Mouse (Mus musculus): ENCODE measurements at regions not wholly inside any gene's neighbourhood (a gene's known extent, or its start where the extent isn't known, plus 50 kb on each side); places are given as distances from the start of the nearest gene placed in this dataset.
A peak's percentile ranks its signal among the peaks of the same experiment; 100 is the strongest.
"Not testable (repeated sequence)": the region's sequence is repeated elsewhere in the genome, so short reads cannot be mapped to it uniquely, and the experiment has no call there.

DNA sequence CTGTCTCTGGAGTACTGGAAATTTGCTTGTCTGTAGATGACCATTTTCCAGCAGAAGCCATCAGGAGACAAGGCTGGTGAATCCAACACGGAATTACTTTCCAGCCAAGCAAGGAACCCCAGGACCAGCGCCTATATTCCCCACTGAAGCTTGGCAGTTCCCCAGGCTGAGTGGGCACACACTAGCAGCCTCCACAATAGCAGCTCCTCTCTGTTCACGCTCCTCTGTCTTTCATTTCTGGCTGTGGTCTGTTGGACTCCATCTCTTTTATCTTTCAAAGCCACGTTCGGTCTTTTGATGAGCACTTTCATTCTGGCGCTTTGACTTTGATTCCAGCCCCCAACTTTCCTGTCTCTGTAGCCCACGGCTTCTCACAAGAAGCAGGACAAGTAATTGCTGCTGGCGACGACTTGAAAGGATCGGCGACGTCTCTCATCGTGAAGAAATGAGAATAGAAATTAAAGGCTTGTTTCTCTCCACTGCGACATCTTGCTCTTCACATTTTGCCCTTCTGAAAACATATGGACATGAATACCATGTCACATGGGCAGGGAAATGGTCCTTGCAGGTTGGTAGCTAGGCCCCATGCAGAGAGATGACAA lies 268.0 kb downstream of the Diras2 start:
- peak; percentile 44 to 62 for DNase-seq (ENCODE audit: low spot score in 2 of 2)

- DNase-seq (ENCODE audit: low spot score in 2 of 2), result peak in 1 of 2 experiments; percentile 73
Measured at GRCm38 (mm10) chr13:52268279-52268678, 262.8 kb downstream of the Diras2 start.

- peak in 1 of 2 experiments; percentile 57 for DNase-seq (ENCODE audit: low spot score in 2 of 2)
Measured at GRCm38 (mm10) chr13:52273502-52274246, 257.4 kb downstream of the Diras2 start.

DNA sequence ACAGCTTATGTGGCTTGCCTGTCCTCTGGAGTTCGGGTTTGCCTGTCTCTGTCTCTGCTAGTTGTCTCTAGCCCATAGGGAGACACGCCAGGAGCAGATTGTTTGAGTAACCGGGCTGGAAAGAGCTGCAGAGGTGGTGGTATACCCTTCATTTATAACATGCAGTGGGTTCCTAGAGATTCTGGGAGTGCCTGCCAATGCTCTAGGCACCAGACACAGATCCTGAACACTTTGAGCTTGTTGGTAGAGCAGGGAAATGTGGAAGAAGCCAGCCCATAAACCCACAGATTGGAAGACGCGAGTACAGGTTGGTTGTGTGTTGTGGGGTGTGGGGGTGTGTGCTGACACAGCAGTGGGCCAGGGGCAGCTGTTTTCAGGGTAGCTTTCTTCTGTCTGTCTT lies 255.9 kb downstream of the Diras2 start:
- DNase-seq (ENCODE audit: low spot score in 2 of 2), result peak in 1 of 2 experiments; percentile 37

GRCm38 (mm10) chr13:52275675-52276074 lies 255.4 kb downstream of the Diras2 start:
- peak; percentile 62 to 76 for DNase-seq (ENCODE audit: low spot score in 2 of 2)

- DNase-seq (ENCODE audit: low spot score in 2 of 2), result no peak
Measured at GRCm38 (mm10) chr13:52277195-52277594, 253.9 kb downstream of the Diras2 start.

GRCm38 (mm10) chr13:52278831-52279230 lies 252.2 kb downstream of the Diras2 start:
- DNase-seq (ENCODE audit: low spot score in 2 of 2), result no peak

GRCm38 (mm10) chr13:52279281-52279969 lies 251.7 kb downstream of the Diras2 start:
- DNase-seq (ENCODE audit: low spot score in 2 of 2), result no peak

GRCm38 (mm10) chr13:52279970-52280348 lies 251.1 kb downstream of the Diras2 start:
- no peak for DNase-seq (ENCODE audit: low spot score in 2 of 2)

DNA sequence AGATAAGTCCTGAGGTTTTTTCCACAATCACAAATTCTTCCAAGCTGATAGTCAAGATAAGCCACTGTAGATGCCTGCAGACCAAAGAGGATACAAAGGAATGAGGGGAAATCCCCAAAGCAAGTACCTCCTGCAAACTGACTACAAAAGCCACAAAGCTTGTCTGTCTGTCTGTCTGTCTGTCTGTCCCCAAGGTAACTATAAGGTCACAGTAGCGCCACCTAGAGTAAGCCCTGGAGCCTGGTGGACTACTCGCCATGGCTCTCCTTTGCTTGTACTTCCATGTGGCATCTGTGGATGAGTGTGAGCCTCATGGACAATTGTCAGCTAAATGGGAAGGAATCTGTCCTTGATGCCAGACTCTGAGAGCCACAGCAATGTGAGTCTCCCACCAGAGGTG lies 249.8 kb downstream of the Diras2 start:
- no peak for DNase-seq (ENCODE audit: low spot score in 2 of 2)

DNA sequence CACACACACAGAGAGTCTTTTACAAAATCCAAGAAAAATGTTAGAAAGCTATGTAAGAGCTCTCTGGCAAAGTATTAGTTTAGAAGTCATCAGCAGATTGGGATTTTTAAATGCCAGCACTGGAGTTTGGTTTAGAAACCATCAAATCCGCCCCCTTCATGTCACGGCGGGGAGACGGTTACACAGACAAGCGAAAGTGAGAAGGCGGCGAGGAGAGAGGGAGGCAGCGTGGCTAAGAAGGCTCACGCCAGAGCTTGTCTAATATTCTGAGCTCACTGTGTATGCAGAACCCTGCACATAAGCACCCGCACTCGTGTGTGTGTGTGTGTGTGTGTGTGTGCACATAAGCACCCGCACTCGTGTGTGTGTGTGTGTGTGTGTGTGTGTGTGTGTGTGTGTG lies 248.6 kb downstream of the Diras2 start:
- DNase-seq (ENCODE audit: low spot score in 2 of 2), result peak; percentile 74 to 79

GRCm38 (mm10) chr13:52283456-52283855 lies 247.6 kb downstream of the Diras2 start:
- DNase-seq (ENCODE audit: low spot score in 2 of 2), result no peak

- no peak for DNase-seq (ENCODE audit: low spot score in 2 of 2)
Measured at GRCm38 (mm10) chr13:52284026-52284801, 246.9 kb downstream of the Diras2 start.

DNA sequence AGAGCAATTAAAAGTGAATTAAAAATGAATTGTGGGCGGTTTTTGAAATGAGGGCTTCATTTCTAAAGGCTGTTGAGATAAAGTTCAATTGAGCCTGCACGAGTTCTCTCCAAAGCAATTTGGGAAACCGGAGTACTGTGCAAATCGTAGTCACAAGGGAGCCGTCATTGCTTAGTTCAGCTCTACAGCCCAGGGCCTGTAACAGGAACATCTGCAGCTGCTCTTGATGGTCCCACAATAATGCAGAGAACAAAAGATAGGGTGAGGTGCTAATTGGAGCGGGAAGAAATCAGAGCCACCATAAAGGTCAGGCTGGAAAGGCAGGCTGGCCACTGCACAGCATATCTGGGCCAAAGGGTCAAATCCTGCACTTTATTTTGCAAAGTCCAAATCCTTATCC lies 242.7 kb downstream of the Diras2 start:
- no peak for DNase-seq (ENCODE audit: low spot score in 2 of 2)

DNA sequence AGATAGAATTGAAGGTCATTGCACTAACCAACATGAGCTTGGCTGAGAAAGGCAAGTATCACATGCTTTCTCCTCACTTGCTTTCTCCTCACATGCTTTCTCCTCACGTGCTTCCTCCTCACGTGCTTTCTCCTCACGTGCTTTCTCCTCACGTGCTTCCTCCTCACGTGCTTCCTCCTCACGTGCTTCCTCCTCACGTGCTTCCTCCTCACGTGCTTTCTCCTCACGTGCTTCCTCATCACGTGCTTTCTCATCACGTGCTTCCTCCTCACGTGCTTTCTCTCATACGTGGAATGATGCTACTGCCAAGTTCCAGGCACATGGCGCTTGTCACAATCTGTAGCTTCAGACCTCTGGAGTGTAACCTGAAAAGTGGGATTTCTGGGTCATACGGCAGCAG lies 235.2 kb downstream of the Diras2 start:
- no peak for DNase-seq (ENCODE audit: low spot score in 2 of 2)

- DNase-seq (ENCODE audit: low spot score in 2 of 2), result no peak
Measured at GRCm38 (mm10) chr13:52296541-52297276, 234.4 kb downstream of the Diras2 start.

DNA sequence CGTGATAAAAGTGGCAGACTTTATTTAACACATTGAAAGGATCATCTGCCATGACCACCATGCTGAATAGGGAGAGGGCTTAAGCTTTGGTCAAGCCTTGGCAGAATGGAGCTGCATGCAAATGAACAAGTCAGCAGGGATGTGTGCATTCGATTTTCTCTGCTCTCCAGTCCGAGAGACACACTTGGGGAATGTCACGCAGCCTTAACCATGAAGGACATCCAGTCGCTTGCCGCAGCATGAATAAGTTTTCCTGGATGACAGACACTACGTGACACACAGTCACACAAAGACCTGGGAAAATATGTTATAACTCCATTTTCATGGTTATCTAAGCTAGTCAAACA lies 233.8 kb downstream of the Diras2 start:
- DNase-seq (ENCODE audit: low spot score in 2 of 2), result no peak

DNA sequence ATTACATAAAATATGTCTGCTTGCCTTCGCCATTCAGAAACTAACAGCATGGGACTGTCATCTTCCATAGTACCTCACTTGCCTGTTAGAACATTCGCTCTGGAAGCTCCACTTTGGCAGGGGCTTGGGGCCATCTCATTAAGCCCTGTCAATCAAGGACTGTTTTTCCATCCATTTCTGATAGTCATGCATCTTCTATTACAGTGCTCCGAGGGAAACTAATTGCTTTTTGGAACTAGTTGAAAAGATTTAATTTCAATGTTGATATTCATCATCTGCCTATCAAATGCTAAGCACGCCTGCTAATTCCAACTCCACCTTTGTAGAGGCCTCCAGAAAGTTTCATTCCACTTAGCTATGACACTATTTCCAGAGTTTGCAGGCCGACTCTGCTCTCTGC lies 232.7 kb downstream of the Diras2 start:
- DNase-seq (ENCODE audit: low spot score in 2 of 2), result no peak

- not testable (repeated sequence) for DNase-seq (ENCODE audit: low spot score in 2 of 2)
Measured at GRCm38 (mm10) chr13:52305328-52305727, 225.8 kb downstream of the Diras2 start.

- no peak for DNase-seq (ENCODE audit: low spot score in 2 of 2)
Measured at GRCm38 (mm10) chr13:52306783-52307440, 224.2 kb downstream of the Diras2 start.

DNA sequence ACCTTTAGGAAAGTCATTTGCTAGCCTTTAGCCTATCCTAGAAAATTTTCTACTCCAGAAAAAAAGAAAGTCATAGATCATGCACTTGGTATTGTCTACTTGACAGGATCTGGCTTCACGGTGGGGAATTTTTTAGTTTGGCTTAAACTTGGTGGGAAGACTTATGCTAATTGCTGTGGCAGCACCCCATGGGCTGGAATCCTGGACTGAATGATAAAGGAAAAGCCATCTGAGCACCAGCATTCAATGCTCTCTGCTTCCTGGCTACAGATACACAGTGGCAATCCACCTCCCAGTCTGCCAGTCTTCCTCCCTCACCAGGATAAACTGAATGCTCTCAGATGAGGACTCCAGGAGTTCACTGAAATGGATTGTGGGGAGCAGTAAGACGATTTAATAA lies 220.1 kb downstream of the Diras2 start:
- DNase-seq (ENCODE audit: low spot score in 2 of 2), result no peak
